Mouse (Mus musculus): ENCODE measurements around the gene Elp4.

Elp4 gene

GRCm38 (mm10) chr2:105805210-105805609 is 99.2 kb downstream of the Elp4 start:
- DNase-seq (ENCODE audit: low read depth), result no peak

GRCm38 (mm10) chr2:105804506-105804905 is 99.9 kb downstream of the Elp4 start:
- no peak for DNase-seq (ENCODE audit: low read depth)

- DNase-seq (ENCODE audit: low read depth), result no peak
Measured at GRCm38 (mm10) chr2:105803427-105803826, 100.9 kb downstream of the Elp4 start.

- no peak for DNase-seq (ENCODE audit: low read depth)
Measured at GRCm38 (mm10) chr2:105802902-105803301, 101.5 kb downstream of the Elp4 start.

GRCm38 (mm10) chr2:105801536-105801935 is 102.8 kb downstream of the Elp4 start:
- no peak for DNase-seq (ENCODE audit: low read depth)

- DNase-seq (ENCODE audit: low read depth), result no peak
Measured at GRCm38 (mm10) chr2:105800694-105801093, 103.7 kb downstream of the Elp4 start.

GRCm38 (mm10) chr2:105799840-105800239 is 104.5 kb downstream of the Elp4 start:
- DNase-seq (ENCODE audit: low read depth), result no peak

- peak; percentile 27 for DNase-seq (ENCODE audit: low read depth)
Measured at GRCm38 (mm10) chr2:105797842-105798241, 106.5 kb downstream of the Elp4 start.

- DNase-seq (ENCODE audit: low read depth), result peak; percentile 33
Measured at GRCm38 (mm10) chr2:105796101-105796500, 108.3 kb downstream of the Elp4 start.

GRCm38 (mm10) chr2:105792339-105793120 is 111.8 kb downstream of the Elp4 start:
- DNase-seq (ENCODE audit: low read depth), result no peak

- no peak for DNase-seq (ENCODE audit: low read depth)
Measured at GRCm38 (mm10) chr2:105789936-105790335, 114.4 kb downstream of the Elp4 start.

GRCm38 (mm10) chr2:105787726-105788125 is 116.6 kb downstream of the Elp4 start:
- DNase-seq (ENCODE audit: low read depth), result no peak

GRCm38 (mm10) chr2:105786986-105787385 is 117.4 kb downstream of the Elp4 start:
- DNase-seq (ENCODE audit: low read depth), result no peak

- no peak for DNase-seq (ENCODE audit: low read depth)
Measured at GRCm38 (mm10) chr2:105782885-105783284, 121.5 kb downstream of the Elp4 start.

- no peak for DNase-seq (ENCODE audit: low read depth)
Measured at GRCm38 (mm10) chr2:105780739-105781138, 123.6 kb downstream of the Elp4 start.

- DNase-seq (ENCODE audit: low read depth), result no peak
Measured at GRCm38 (mm10) chr2:105779320-105779891, 125.0 kb downstream of the Elp4 start.

GRCm38 (mm10) chr2:105771314-105771713 is 133.1 kb downstream of the Elp4 start:
- no peak for DNase-seq (ENCODE audit: low read depth)

GRCm38 (mm10) chr2:105769747-105770328 is 134.5 kb downstream of the Elp4 start:
- DNase-seq (ENCODE audit: low read depth), result no peak

GRCm38 (mm10) chr2:105753512-105753911 is 150.9 kb downstream of the Elp4 start:
- no peak for DNase-seq (ENCODE audit: low read depth)

- DNase-seq (ENCODE audit: low read depth), result no peak
Measured at GRCm38 (mm10) chr2:105749111-105749510, 155.3 kb downstream of the Elp4 start.

- no peak for DNase-seq (ENCODE audit: low read depth)
Measured at GRCm38 (mm10) chr2:105746896-105747295, 157.5 kb downstream of the Elp4 start.

- DNase-seq (ENCODE audit: low read depth), result no peak
Measured at GRCm38 (mm10) chr2:105736166-105736565, 168.2 kb downstream of the Elp4 start.

GRCm38 (mm10) chr2:105730704-105731103 is 173.7 kb downstream of the Elp4 start:
- DNase-seq (ENCODE audit: low read depth), result no peak

Measured in fibroblast of lung, adult 2 months (primary cell).